Mouse (Mus musculus) lung, adult 2 months (tissue): ENCODE measurements around the gene Cd9. TPM values are rescaled to one million over a fixed set of nuclear protein-coding genes. Genes with fewer than 3 reads are reported as not detected.

Experiments
- DNase-seq: peaks from one replicate; pipeline ENCODE4 v3.0.0; 2022
- H3K4me1 ChIP-seq: fragments of 200-500 bp; 2 replicates; pipeline ENCODE4 v1.6.1; 2011; ENCODE audit warnings: low read length; ENCODE audit not compliant: control insufficient read depth, insufficient read depth
- H3K4me3 ChIP-seq: fragments of 200-500 bp; replicated peaks from 2 replicates; pipeline ENCODE3; 2011; ENCODE audit warnings: low read depth, mild to moderate bottlenecking, control low read depth, low read length; ENCODE audit errors: extremely low read depth
- CTCF ChIP-seq: fragments of 200-500 bp; IDR thresholded peaks from 2 replicates; pipeline ENCODE4 v1.5.1; 2011; ENCODE audit warnings: mild to moderate bottlenecking, low read length, control low read depth; ENCODE audit not compliant: insufficient read depth
- POLR2A ChIP-seq: fragments of 200-500 bp; IDR thresholded peaks from 2 replicates; pipeline ENCODE4 v1.6.1; 2011; ENCODE audit warnings: low read depth, mild to moderate bottlenecking, control low read depth, low read length, borderline replicate concordance; ENCODE audit errors: extremely low read depth
- WGBS: fragments of 180-500 bp; shearing (Covaris S2); methylation state at CpG from one replicate; pipeline ENCODE4 v1.1.7; 2018; 5-methylcytosine and 5-hydroxymethylcytosine counted together
- polyA plus RNA-seq: library from polyadenylated mRNA; depleted of rRNA; stranded (reverse); fragments of >200 nt; gene quantifications from 2 replicates; pipeline ENCODE4 v1.2.3, GENCODE M21; 2012

Cd9 gene
- polyA plus RNA-seq, 1 experiment = 537 TPM

- TF ChIP-seq CTCF = no peak
- H3K4me1 ChIP-seq = peaks cover 12% of the 10 kb centered on the region
- WGBS = 79% methylated on average over 3 of the region's 3 CpGs
- DNase-seq = no peak
- no peak overlapping the region for H3K4me3 ChIP-seq
Observed at GRCm38 (mm10) chr6:125430982-125431381, 63.6 kb downstream of the Cd9 start.

GRCm38 (mm10) chr6:125430358-125430958 is 64.1 kb downstream of the Cd9 start:
- H3K4me3 ChIP-seq = no peak overlapping the region
- DNase-seq = no peak
- 41% methylated on average over 14 of the region's 14 CpGs for WGBS
- peaks cover 12% of the 10 kb centered on the region for H3K4me1 ChIP-seq
- TF ChIP-seq POLR2A (no peak), CTCF (no peak)

GRCm38 (mm10) chr6:125429741-125430140 is 64.8 kb downstream of the Cd9 start:
- H3K4me3 ChIP-seq = no peak overlapping the region
- H3K4me1 ChIP-seq = peaks cover 9% of the 10 kb centered on the region
- no peak for TF ChIP-seq CTCF
- no peak for TF ChIP-seq POLR2A
- 42% methylated on average over 6 of the region's 6 CpGs for WGBS
- DNase-seq = no peak

GRCm38 (mm10) chr6:125426383-125427360 is 67.9 kb downstream of the Cd9 start:
- 1% methylated on average over 25 of the region's 25 CpGs for WGBS
- Histone ChIP-seq H3K4me3 (peak overlapping the region; percentile 60), H3K4me1 (peaks cover 4% of the 10 kb centered on the region)
- peak; percentile 83 for DNase-seq
- TF ChIP-seq POLR2A (peak; percentile 36; the same call in 1 of the 2 replicates), CTCF (peak; percentile 73)

- H3K4me1 ChIP-seq = peaks cover 4% of the 10 kb centered on the region
- TF ChIP-seq CTCF (no peak), POLR2A (no peak)
- no peak overlapping the region for H3K4me3 ChIP-seq
- 53% methylated on average over 15 of the region's 15 CpGs for WGBS
- no peak for DNase-seq
Observed at GRCm38 (mm10) chr6:125425205-125426090, 69.1 kb downstream of the Cd9 start.

GRCm38 (mm10) chr6:125424156-125424555 is 70.4 kb downstream of the Cd9 start:
- TF ChIP-seq CTCF (no peak), POLR2A (no peak)
- H3K4me1 ChIP-seq = peaks cover 4% of the 10 kb centered on the region
- DNase-seq = no peak
- no peak overlapping the region for H3K4me3 ChIP-seq
- WGBS = 77% methylated on average over 3 of the region's 3 CpGs

GRCm38 (mm10) chr6:125423507-125423906 is 71.1 kb downstream of the Cd9 start:
- H3K4me1 ChIP-seq = peaks cover 4% of the 10 kb centered on the region
- WGBS = 69% methylated on average over 13 of the region's 13 CpGs
- no peak for TF ChIP-seq CTCF
- no peak for TF ChIP-seq POLR2A
- no peak for DNase-seq
- H3K4me3 ChIP-seq = no peak overlapping the region

- Histone ChIP-seq H3K4me1 (peaks cover 4% of the 10 kb centered on the region), H3K4me3 (no peak overlapping the region)
- WGBS = 61% methylated on average over 3 of the region's 3 CpGs
- no peak for TF ChIP-seq POLR2A
- no peak for TF ChIP-seq CTCF
- DNase-seq = no peak
Observed at GRCm38 (mm10) chr6:125423099-125423498, 71.5 kb downstream of the Cd9 start.
